Mouse (Mus musculus): ENCODE measurements around the gene Rps18.

GRCm38 (mm10) chr17:33932448-33932847 lies 23.4 kb downstream of the Rps18 start:
- no peak for TF ChIP-seq CTCF (IDR thresholded peaks at IDR 0.05; ENCODE audit: extremely low read depth, insufficient read depth, low read length)
- no peak for TF ChIP-seq POLR2A (IDR thresholded peaks at IDR 0.05; ENCODE audit: extremely low read depth, insufficient read depth, low read length)
